Mouse (Mus musculus) heart, postnatal 0 days (tissue): Measurements from ENCODE around the gene Il18. TPM values are rescaled to one million over a fixed set of nuclear protein-coding genes. Genes with fewer than 3 reads are reported as not detected.
A peak's percentile ranks its signal among the peaks of the same experiment; 100 is the strongest.

ENCODE experiments used
- ATAC-seq: fragments of 200-750 bp; cut with Nextera tagmentation; 2 replicates; pipeline ENCODE4 v1.8.0; 2017; ENCODE audit warnings: low read depth, moderate number of reproducible peaks, moderate library complexity; ENCODE audit not compliant: insufficient read depth
- DNase-seq: peaks from one replicate; pipeline ENCODE4 v3.0.0-alpha.2; 2016; ENCODE audit warnings: low spot score
- H3K27ac ChIP-seq: fragments of 300-500 bp; sonication (generic); 2 replicates; pipeline ENCODE4 v1.5.1; 2014; ENCODE audit warnings: low read depth, mild to moderate bottlenecking
- H3K27me3 ChIP-seq: fragments of 300-500 bp; sonication (generic); 2 replicates; pipeline ENCODE4 v1.6.1; 2014; ENCODE audit warnings: low read length, mixed read lengths; ENCODE audit not compliant: control insufficient read depth, insufficient read depth
- H3K36me3 ChIP-seq: fragments of 300-500 bp; sonication (generic); replicated peaks from 2 replicates; pipeline ENCODE4 v1.6.1; 2014; ENCODE audit warnings: low read length, mixed read lengths; ENCODE audit not compliant: control insufficient read depth, insufficient read depth
- H3K4me1 ChIP-seq: fragments of 300-500 bp; sonication (generic); 2 replicates; pipeline ENCODE4 v1.6.1; 2014; ENCODE audit warnings: antibody characterized with exemption; ENCODE audit not compliant: control insufficient read depth, insufficient read depth
- H3K4me2 ChIP-seq: fragments of 300-500 bp; sonication (generic); 2 replicates; pipeline ENCODE4 v1.6.1; 2014; ENCODE audit warnings: low read depth, mild to moderate bottlenecking, low read length, moderate library complexity
- H3K4me3 ChIP-seq: fragments of 300-500 bp; sonication (generic); 2 replicates; pipeline ENCODE4 v1.5.1; 2014; ENCODE audit warnings: low read depth, low read length
- H3K9ac ChIP-seq: fragments of 300-500 bp; sonication (generic); replicated peaks from 2 replicates; pipeline ENCODE4 v1.6.1; 2014; ENCODE audit warnings: low read depth, low read length, mixed read lengths
- H3K9me3 ChIP-seq: fragments of 300-500 bp; sonication (generic); replicated peaks from 2 replicates; pipeline ENCODE4 v1.6.1; 2016; ENCODE audit warnings: low read length; ENCODE audit not compliant: control insufficient read depth
- CTCF ChIP-seq: IDR thresholded peaks from 2 replicates; pipeline ENCODE4 v1.5.1; 2016; ENCODE audit warnings: antibody characterized with exemption, control low read depth, low read depth
- EP300 ChIP-seq: IDR thresholded peaks from 2 replicates; pipeline ENCODE4 v1.6.1; 2016; ENCODE audit warnings: antibody characterized with exemption, low read depth
- WGBS: fragments of 180-500 bp; shearing (Covaris S2); extraction: QIAGEN DNeasy Blood & Tissue Kit; methylation state at CpG from one replicate; pipeline ENCODE4 v1.1.7; 2014; 5-methylcytosine and 5-hydroxymethylcytosine counted together
- polyA plus RNA-seq: library from polyadenylated mRNA; unstranded; fragments of >200 nt; fragmentation: Nextera tagmentation; extraction: Ambion mirVana; gene quantifications from 2 replicates; pipeline ENCODE4 v1.2.1, GENCODE M21; 2015
- total RNA-seq: library from RNA; depleted of rRNA; stranded (reverse); fragments of >200 nt; gene quantifications from 2 replicates; pipeline ENCODE4 v1.2.3, GENCODE M21; 2014; ENCODE audit warnings: low replicate concordance

Gene Il18
- total and polyA plus RNA-seq, 2 experiments from 2014 or later = 2.4 to 2.9 TPM

- Histone ChIP-seq H3K27ac (no peak overlapping the region), H3K4me2 (no peak overlapping the region), H3K9me3 (no peaks in the 10 kb centered on the region), H3K9ac (no peak overlapping the region), H3K4me1 (no peaks in the 10 kb centered on the region), H3K27me3 (no peaks in the 10 kb centered on the region), H3K36me3 (no peaks in the 10 kb centered on the region), H3K4me3 (no peak overlapping the region)
- 71% methylated on average over 6 of the region's 6 CpGs for WGBS
- ATAC-seq (no peak), DNase-seq (no peak)
- no peak for TF ChIP-seq CTCF
- no peak for TF ChIP-seq EP300
Observed at GRCm38 (mm10) chr9:50585145-50585818, 30.7 kb downstream of the Il18 start.

GRCm38 (mm10) chr9:50586955-50587354, 32.3 kb downstream of the Il18 start:
- Histone ChIP-seq H3K27me3 (no peaks in the 10 kb centered on the region), H3K4me2 (no peak overlapping the region), H3K9me3 (no peaks in the 10 kb centered on the region), H3K36me3 (no peaks in the 10 kb centered on the region), H3K27ac (no peak overlapping the region), H3K4me1 (no peaks in the 10 kb centered on the region), H3K9ac (no peak overlapping the region), H3K4me3 (no peak overlapping the region)
- ATAC-seq = no peak
- 67% methylated on average over 4 of the region's 4 CpGs for WGBS
- DNase-seq = no peak
- TF ChIP-seq EP300 (no peak), CTCF (no peak)

GRCm38 (mm10) chr9:50590856-50591518, 36.4 kb downstream of the Il18 start:
- H3K4me2 ChIP-seq = no peak overlapping the region
- H3K27me3 ChIP-seq = no peaks in the 10 kb centered on the region
- H3K9ac ChIP-seq = no peak overlapping the region
- DNase-seq (no peak), ATAC-seq (no peak)
- no peak overlapping the region for H3K4me3 ChIP-seq
- no peak for TF ChIP-seq EP300
- TF ChIP-seq CTCF = no peak
- H3K36me3 ChIP-seq = peaks cover 12% of the 10 kb centered on the region
- no peaks in the 10 kb centered on the region for H3K4me1 ChIP-seq
- 68% methylated on average over 10 of the region's 10 CpGs for WGBS
- no peak overlapping the region for H3K27ac ChIP-seq
- H3K9me3 ChIP-seq = no peaks in the 10 kb centered on the region

- no peak for ATAC-seq
- no peak for TF ChIP-seq CTCF
- TF ChIP-seq EP300 = no peak
- no peak overlapping the region for H3K4me3 ChIP-seq
- no peak overlapping the region for H3K9ac ChIP-seq
- WGBS = 85% methylated on average over 9 of the region's 9 CpGs
- no peaks in the 10 kb centered on the region for H3K4me1 ChIP-seq
- no peak overlapping the region for H3K27ac ChIP-seq
- DNase-seq = no peak
- H3K27me3 ChIP-seq = no peaks in the 10 kb centered on the region
- no peaks in the 10 kb centered on the region for H3K9me3 ChIP-seq
- H3K36me3 ChIP-seq = peaks cover 31% of the 10 kb centered on the region
- no peak overlapping the region for H3K4me2 ChIP-seq
Observed at GRCm38 (mm10) chr9:50592955-50593354, 38.3 kb downstream of the Il18 start.

GRCm38 (mm10) chr9:50593544-50593943, 38.9 kb downstream of the Il18 start:
- Histone ChIP-seq H3K4me3 (no peak overlapping the region), H3K4me1 (no peaks in the 10 kb centered on the region), H3K36me3 (peaks cover 36% of the 10 kb centered on the region), H3K9me3 (no peaks in the 10 kb centered on the region), H3K4me2 (no peak overlapping the region), H3K9ac (no peak overlapping the region), H3K27ac (no peak overlapping the region), H3K27me3 (no peaks in the 10 kb centered on the region)
- ATAC-seq (no peak), DNase-seq (no peak)
- no peak for TF ChIP-seq EP300
- peak; percentile 54 for TF ChIP-seq CTCF
- 91% methylated on average over 3 of the region's 3 CpGs for WGBS
